In the genomic region with DNA sequence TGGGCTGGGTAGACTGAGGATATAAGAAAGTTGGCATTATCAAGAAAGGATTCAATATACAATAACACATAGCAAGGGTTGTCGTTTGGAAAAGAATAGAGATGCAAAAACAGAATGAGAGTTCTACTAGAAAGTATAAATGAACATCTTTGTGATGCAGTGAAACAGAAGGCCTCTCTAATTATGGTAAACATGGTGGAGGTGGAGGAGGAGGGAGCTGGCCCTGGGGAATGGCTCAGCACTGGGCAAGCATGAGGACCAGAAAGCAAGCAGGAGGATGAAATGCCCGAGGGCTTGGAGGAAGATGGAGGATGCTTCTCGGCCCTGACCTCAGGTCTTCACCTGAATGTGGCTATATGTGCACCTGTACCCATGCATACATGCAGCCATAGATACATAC, we compare ENCODE assay signal across 26 mouse cellular contexts. TPM values are rescaled to one million over a fixed set of nuclear protein-coding genes. Genes with fewer than 3 reads are reported as not detected.
DNase-seq lines count a peak whose midpoint lies in the region; ATAC-seq lines count a peak whose summit lies in the region.
"Had no signal": no experiment of that assay in that cellular context is flagged by ENCODE, and none has a peak within 500 bp of the region (broad histone marks: within the 10 kb centered on the region; RNA-seq: fewer than 3 reads in every experiment).

No protein-coding gene starts in this region.

- H3K27ac ChIP-seq in midbrain, embryonic 14.5 days (replicated peaks; ENCODE audit: low read depth, low read length) = no peak overlapping the region
- no peak overlapping the region for H3K27ac ChIP-seq in midbrain, embryonic 11.5 days (ENCODE audit: low read depth, low read length)
- H3K27ac ChIP-seq in hindbrain, embryonic 14.5 days = no peak overlapping the region
- H3K27ac ChIP-seq in neural tube, embryonic 14.5 days (ENCODE audit: low read depth, low read length) = no peak overlapping the region
- H3K27ac ChIP-seq: embryonic facial prominence, embryonic 10.5 days; left cerebral cortex, adult 2 months; limb, embryonic 10.5 days; liver, embryonic 15.5 days; lung, embryonic 15.5 days had no signal

- H3K4me2 ChIP-seq in midbrain, embryonic 14.5 days (ENCODE audit: low read length) = peak overlapping the region; percentile 49; the same call in 1 of the 2 replicates
- H3K4me2 ChIP-seq in midbrain, embryonic 11.5 days = no peak overlapping the region
- H3K4me2 ChIP-seq in hindbrain, embryonic 14.5 days (replicated peaks) = peak overlapping the region; percentile 50; the same call in 1 of the 2 replicates
- H3K4me2 ChIP-seq in neural tube, embryonic 14.5 days (ENCODE audit: low read depth, low read length) = peak overlapping the region; percentile 40
- H3K4me2 ChIP-seq: heart, embryonic 11.5 days; liver, embryonic 15.5 days had no signal

- H3K4me1 ChIP-seq in midbrain, embryonic 14.5 days (ENCODE audit: control insufficient read depth, insufficient read depth, low read length) = peaks cover 4% of the 10 kb centered on the region; the same call in 1 of the 2 replicates
- no peaks in the 10 kb centered on the region for H3K4me1 ChIP-seq in midbrain, embryonic 11.5 days (ENCODE audit: control insufficient read depth, insufficient read depth, low read length)
- peaks cover 6% of the 10 kb centered on the region for H3K4me1 ChIP-seq in hindbrain, embryonic 14.5 days (replicated peaks; ENCODE audit: control insufficient read depth, insufficient read depth, low read length)
- H3K4me1 ChIP-seq in neural tube, embryonic 14.5 days (ENCODE audit: control insufficient read depth, insufficient read depth, low read length) = peaks cover 5% of the 10 kb centered on the region; the same call in 1 of the 2 replicates
- H3K4me1 ChIP-seq: liver, embryonic 15.5 days had no signal

- H3K9ac ChIP-seq in midbrain, embryonic 14.5 days (replicated peaks; ENCODE audit: low read length) = no peak overlapping the region
- no peak overlapping the region for H3K9ac ChIP-seq in midbrain, embryonic 11.5 days (ENCODE audit: low read length)
- H3K9ac ChIP-seq in hindbrain, embryonic 14.5 days = no peak overlapping the region
- H3K9ac ChIP-seq in neural tube, embryonic 14.5 days (replicated peaks; ENCODE audit: low read depth, low read length) = no peak overlapping the region
- H3K9ac ChIP-seq: liver, embryonic 15.5 days; lung, embryonic 15.5 days had no signal

- no peak overlapping the region for H3K4me3 ChIP-seq in midbrain, embryonic 14.5 days (replicated peaks; ENCODE audit: low read depth, low read length)
- no peak overlapping the region for H3K4me3 ChIP-seq in midbrain, embryonic 11.5 days (ENCODE audit: low read depth, low read length)
- H3K4me3 ChIP-seq in hindbrain, embryonic 14.5 days (replicated peaks; ENCODE audit: low read length) = 0 out of 2 replicates have a peak overlapping the region, but pooled peaks have one; percentile 78
- no peak overlapping the region for H3K4me3 ChIP-seq in neural tube, embryonic 14.5 days (ENCODE audit: low read depth, low read length)
- H3K4me3 ChIP-seq: liver, embryonic 15.5 days; lung, embryonic 15.5 days had no signal

- peaks cover 30% of the 10 kb centered on the region for H3K9me3 ChIP-seq in midbrain, embryonic 14.5 days (ENCODE audit: control insufficient read depth, low read length)
- no peaks in the 10 kb centered on the region for H3K9me3 ChIP-seq in midbrain, embryonic 11.5 days (ENCODE audit: control insufficient read depth, low read length)
- H3K9me3 ChIP-seq in hindbrain, embryonic 14.5 days (ENCODE audit: control insufficient read depth, low read length) = peaks cover 44% of the 10 kb centered on the region
- peaks cover 18% of the 10 kb centered on the region; the same call in 1 of the 2 replicates for H3K9me3 ChIP-seq in neural tube, embryonic 14.5 days (ENCODE audit: control insufficient read depth, low read length)
- H3K9me3 ChIP-seq: limb, embryonic 10.5 days; liver, embryonic 15.5 days; lung, embryonic 15.5 days had no signal

- no peaks in the 10 kb centered on the region for H3K27me3 ChIP-seq in midbrain, embryonic 14.5 days (ENCODE audit: control insufficient read depth, insufficient read depth, low read length)
- no peaks in the 10 kb centered on the region for H3K27me3 ChIP-seq in midbrain, embryonic 11.5 days (ENCODE audit: control insufficient read depth, insufficient read depth, low read length)
- H3K27me3 ChIP-seq in hindbrain, embryonic 14.5 days (ENCODE audit: control insufficient read depth, insufficient read depth, low read length) = no peaks in the 10 kb centered on the region
- no peaks in the 10 kb centered on the region for H3K27me3 ChIP-seq in neural tube, embryonic 14.5 days (ENCODE audit: control insufficient read depth, insufficient read depth, low read length)
- H3K27me3 ChIP-seq: liver, embryonic 15.5 days; lung, embryonic 15.5 days had no signal

- peak; percentile 53 for ATAC-seq in frontal cortex, adult (ENCODE audit: low TSS enrichment)
- ATAC-seq in midbrain, embryonic 14.5 days (ENCODE audit: low FRiP score, low TSS enrichment) = no peak
- ATAC-seq in midbrain, embryonic 11.5 days (ENCODE audit: low FRiP score) = no peak
- no peak for ATAC-seq in hindbrain, embryonic 14.5 days (ENCODE audit: low FRiP score)
- no peak for ATAC-seq in neural tube, embryonic 14.5 days (ENCODE audit: low read depth)

- peaks cover 29% of the 10 kb centered on the region for H3K36me3 ChIP-seq in midbrain, embryonic 14.5 days (ENCODE audit: control insufficient read depth, insufficient read depth, low read length)
- peaks cover 23% of the 10 kb centered on the region for H3K36me3 ChIP-seq in midbrain, embryonic 11.5 days (ENCODE audit: control insufficient read depth, insufficient read depth, low read length)
- peaks cover 40% of the 10 kb centered on the region for H3K36me3 ChIP-seq in hindbrain, embryonic 14.5 days (replicated peaks; ENCODE audit: control insufficient read depth, insufficient read depth)
- peaks cover 28% of the 10 kb centered on the region for H3K36me3 ChIP-seq in neural tube, embryonic 14.5 days (ENCODE audit: control insufficient read depth, insufficient read depth, low read length)

- no peak for DNase-seq in frontal cortex, postnatal 10 days (ENCODE audit: low spot score in 2 of 2)
- no peak for DNase-seq in midbrain, embryonic 14.5 days
- DNase-seq in midbrain, embryonic 11.5 days (ENCODE audit: low spot score, missing footprints) = no peak
- DNase-seq in hindbrain, embryonic 14.5 days (ENCODE audit: low spot score) = no peak
- no peak for DNase-seq in layer of hippocampus, adult 9-10 months (ENCODE audit: low spot score)
- DNase-seq in thymus, postnatal 0 days (ENCODE audit: low spot score) = no peak
- DNase-seq: adrenal gland, postnatal 25 days; cerebellum, adult 9-10 months; kidney, adult 18-20 months; liver; lung, postnatal 4 days; thymus, postnatal 25 days had no signal

- 95% methylated on average over 3 of the region's 3 CpGs for WGBS in midbrain, embryonic 14.5 days
- 94% methylated on average over 3 of the region's 3 CpGs for WGBS in midbrain, embryonic 11.5 days
- 96% methylated on average over 3 of the region's 3 CpGs for WGBS in hindbrain, embryonic 14.5 days
- 89% methylated on average over 3 of the region's 3 CpGs for WGBS in neural tube, embryonic 14.5 days

RNA-seq across cellular contexts. Expression of a gene that starts 1.5 kb away (rescaled TPM):
- polyA plus RNA-seq in midbrain, embryonic 14.5 days (2014; fragmentation: Nextera tagmentation; extraction: Ambion mirVana) = 59.6 and 59.9 TPM in 2 replicates
- 35.5 and 39.0 TPM in 2 replicates for polyA plus RNA-seq in midbrain, embryonic 11.5 days (2014; fragmentation: Nextera tagmentation; extraction: Ambion mirVana)
- 46.5 and 50.9 TPM in 2 replicates for polyA plus RNA-seq in hindbrain, embryonic 14.5 days (2014; fragmentation: Nextera tagmentation; extraction: Ambion mirVana)
- polyA plus RNA-seq in neural tube, embryonic 14.5 days (2014; fragmentation: Nextera tagmentation; extraction: Ambion mirVana) = 48.0 and 55.8 TPM in 2 replicates
- 3.7 and 4.6 TPM in 2 replicates for polyA plus RNA-seq in thymus, postnatal 0 days (2015; fragmentation: Nextera tagmentation; extraction: Ambion mirVana)

RNA-seq across cellular contexts. Expression of a gene that starts 17.0 kb away (rescaled TPM):
- polyA plus RNA-seq in midbrain, embryonic 14.5 days (2014; fragmentation: Nextera tagmentation; extraction: Ambion mirVana) = 4.3 and 4.5 TPM in 2 replicates
- 1.5 and 1.7 TPM in 2 replicates for polyA plus RNA-seq in midbrain, embryonic 11.5 days (2014; fragmentation: Nextera tagmentation; extraction: Ambion mirVana)
- polyA plus RNA-seq in hindbrain, embryonic 14.5 days (2014; fragmentation: Nextera tagmentation; extraction: Ambion mirVana) = 5.1 and 5.5 TPM in 2 replicates
- polyA plus RNA-seq in neural tube, embryonic 14.5 days (2014; fragmentation: Nextera tagmentation; extraction: Ambion mirVana) = 5.0 TPM in 2 replicates
- polyA plus RNA-seq in thymus, postnatal 0 days (2015; fragmentation: Nextera tagmentation; extraction: Ambion mirVana) = 0.27 and 0.33 TPM in 2 replicates
- polyA plus RNA-seq: large intestine, adult 2 months; spleen, adult 2 months had no signal

RNA-seq across cellular contexts. Expression of a gene that starts 27.0 kb away (rescaled TPM):
- polyA plus RNA-seq in midbrain, embryonic 14.5 days (2014; fragmentation: Nextera tagmentation; extraction: Ambion mirVana) = 12.5 and 15.7 TPM in 2 replicates
- polyA plus RNA-seq in midbrain, embryonic 11.5 days (2014; fragmentation: Nextera tagmentation; extraction: Ambion mirVana) = 18.7 and 20.6 TPM in 2 replicates
- 9.9 and 14.4 TPM in 2 replicates for polyA plus RNA-seq in hindbrain, embryonic 14.5 days (2014; fragmentation: Nextera tagmentation; extraction: Ambion mirVana)
- 10.8 and 13.8 TPM in 2 replicates for polyA plus RNA-seq in neural tube, embryonic 14.5 days (2014; fragmentation: Nextera tagmentation; extraction: Ambion mirVana)
- polyA plus RNA-seq in thymus, postnatal 0 days (2015; fragmentation: Nextera tagmentation; extraction: Ambion mirVana) = 0.35 and 0.53 TPM in 2 replicates
- polyA plus RNA-seq: spleen, adult 2 months had no signal

RNA-seq across cellular contexts. Expression of a gene that starts 29.1 kb away (rescaled TPM):
- polyA plus RNA-seq in midbrain, embryonic 14.5 days (2014; fragmentation: Nextera tagmentation; extraction: Ambion mirVana) = not detected in 2 replicates
- not detected in 2 replicates for polyA plus RNA-seq in midbrain, embryonic 11.5 days (2014; fragmentation: Nextera tagmentation; extraction: Ambion mirVana)
- polyA plus RNA-seq in hindbrain, embryonic 14.5 days (2014; fragmentation: Nextera tagmentation; extraction: Ambion mirVana) = not detected in 2 replicates
- not detected in 2 replicates for polyA plus RNA-seq in neural tube, embryonic 14.5 days (2014; fragmentation: Nextera tagmentation; extraction: Ambion mirVana)
- not detected in 2 replicates for polyA plus RNA-seq in thymus, postnatal 0 days (2015; fragmentation: Nextera tagmentation; extraction: Ambion mirVana)
- polyA plus RNA-seq: embryonic facial prominence, embryonic 10.5 days; frontal cortex, adult 2 months; heart, embryonic 11.5 days; heart, postnatal 0 days; kidney, embryonic 16.5 days; large intestine, adult 2 months; limb, embryonic 10.5 days; liver, embryonic 15.5 days; lung, embryonic 15.5 days; spleen, adult 2 months had no signal

RNA-seq across cellular contexts. Expression of a gene that starts 39.1 kb away (rescaled TPM):
- not detected in 2 replicates for polyA plus RNA-seq in midbrain, embryonic 14.5 days (2014; fragmentation: Nextera tagmentation; extraction: Ambion mirVana)
- not detected in 2 replicates for polyA plus RNA-seq in midbrain, embryonic 11.5 days (2014; fragmentation: Nextera tagmentation; extraction: Ambion mirVana)
- not detected in 2 replicates for polyA plus RNA-seq in hindbrain, embryonic 14.5 days (2014; fragmentation: Nextera tagmentation; extraction: Ambion mirVana)
- not detected in 2 replicates for polyA plus RNA-seq in neural tube, embryonic 14.5 days (2014; fragmentation: Nextera tagmentation; extraction: Ambion mirVana)
- not detected in 2 replicates for polyA plus RNA-seq in thymus, postnatal 0 days (2015; fragmentation: Nextera tagmentation; extraction: Ambion mirVana)
- polyA plus RNA-seq: embryonic facial prominence, embryonic 10.5 days; frontal cortex, adult 2 months; gonadal fat pad, adult 2 months; heart, embryonic 11.5 days; heart, postnatal 0 days; kidney, embryonic 16.5 days; large intestine, adult 2 months; limb, embryonic 10.5 days; liver, embryonic 15.5 days; lung, embryonic 15.5 days; spleen, adult 2 months had no signal
